Mouse (Mus musculus) small intestine, adult 2 months (tissue): ENCODE results near the gene Zfr.

ENCODE experiments used
- CTCF ChIP-seq: fragments of 200-500 bp; IDR thresholded peaks from 2 replicates; pipeline ENCODE4 v1.5.1; 2012; ENCODE audit warnings: low read depth, mild to moderate bottlenecking, control low read depth, inconsistent platforms, low read length, moderate library complexity, mixed read lengths; ENCODE audit not compliant: insufficient replicate concordance, insufficient read length; ENCODE audit errors: extremely low read depth
- POLR2A ChIP-seq: fragments of 200-500 bp; IDR thresholded peaks from 2 replicates; pipeline ENCODE4 v1.6.1; 2012; ENCODE audit warnings: low read depth, mild to moderate bottlenecking, control low read depth, inconsistent platforms, low read length, moderate library complexity

GRCm38 (mm10) chr15:12196410-12197191 is 79.0 kb downstream of the Zfr start:
- no peak for TF ChIP-seq POLR2A
- peak; percentile 92; the same call in 1 of the 2 replicates for TF ChIP-seq CTCF
